10 mouse cellular contexts compared by ENCODE assay signal in the genomic region with DNA sequence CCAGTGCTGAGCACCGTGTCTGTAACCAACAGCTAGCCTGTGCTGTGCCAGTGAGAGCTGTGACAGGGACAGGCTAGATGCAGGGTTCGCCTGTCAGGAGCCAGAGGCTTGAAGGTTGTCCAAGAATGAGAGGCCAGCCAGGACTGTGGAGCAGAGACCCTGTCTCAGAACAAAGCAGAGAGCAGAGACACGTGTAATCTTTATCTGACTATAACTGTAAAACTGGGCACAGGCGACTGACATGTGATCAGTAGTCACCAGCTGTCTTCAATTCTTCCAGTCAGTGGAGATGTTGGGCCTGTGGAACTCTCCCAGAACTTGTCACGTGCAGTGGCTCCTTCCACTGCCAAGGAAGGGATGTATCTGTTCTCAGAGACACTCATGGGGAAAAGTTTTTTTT. TPM values are rescaled to one million over a fixed set of nuclear protein-coding genes. Genes with fewer than 3 reads are reported as not detected.
DNase-seq lines count a peak whose midpoint lies in the region; ATAC-seq and TF ChIP-seq lines count a peak whose summit lies in the region.
"Had no signal": no experiment of that assay in that cellular context is flagged by ENCODE, and none has a peak within 500 bp of the region (broad histone marks: within the 10 kb centered on the region; RNA-seq: fewer than 3 reads in every experiment).

No protein-coding gene starts in this region.

- H3K36me3 ChIP-seq in forebrain, embryonic 15.5 days, result peaks cover 75% of the 10 kb centered on the region
- peaks cover 86% of the 10 kb centered on the region for H3K36me3 ChIP-seq in forebrain, embryonic 13.5 days (ENCODE audit: poor library complexity, severe bottlenecking)
- peaks cover 23% of the 10 kb centered on the region for H3K36me3 ChIP-seq in midbrain, embryonic 11.5 days (ENCODE audit: control insufficient read depth, insufficient read depth, low read length)

- no peaks in the 10 kb centered on the region for H3K27me3 ChIP-seq in forebrain, embryonic 15.5 days
- H3K27me3 ChIP-seq in forebrain, embryonic 13.5 days, result no peaks in the 10 kb centered on the region
- H3K27me3 ChIP-seq in midbrain, embryonic 11.5 days (ENCODE audit: control insufficient read depth, insufficient read depth, low read length), result no peaks in the 10 kb centered on the region
- H3K27me3 ChIP-seq: CH12.LX; liver, embryonic 13.5 days had no signal

- 0 out of 2 replicates have a peak, but pooled peaks have one; percentile 16 for ATAC-seq in forebrain, embryonic 15.5 days (replicated peaks)
- ATAC-seq in forebrain, embryonic 13.5 days, result no peak
- ATAC-seq in inflammation-experienced regulatory T-cells, adult 6 months, result no peak
- ATAC-seq in midbrain, embryonic 11.5 days (ENCODE audit: low FRiP score), result no peak

- DNase-seq in layer of hippocampus, adult 18-20 months (ENCODE audit: low spot score in 2 of 2), result peak; percentile 58 to 64
- DNase-seq in layer of hippocampus, postnatal 25 days (ENCODE audit: extremely low spot score in 1 of 2, low spot score in 1 of 2), result no peak
- DNase-seq in layer of hippocampus, adult 2 months (ENCODE audit: low spot score in 2 of 2), result peak; percentile 55 to 72
- DNase-seq in right cerebral cortex, postnatal 36 days (ENCODE audit: low spot score in 2 of 2), result peak; percentile 68 to 69
- DNase-seq in midbrain, embryonic 11.5 days (ENCODE audit: low spot score, missing footprints), result no peak
- DNase-seq: liver, embryonic 13.5 days had no signal

- peaks cover 3% of the 10 kb centered on the region for H3K4me1 ChIP-seq in forebrain, embryonic 15.5 days
- no peaks in the 10 kb centered on the region for H3K4me1 ChIP-seq in forebrain, embryonic 13.5 days
- no peaks in the 10 kb centered on the region for H3K4me1 ChIP-seq in midbrain, embryonic 11.5 days (ENCODE audit: control insufficient read depth, insufficient read depth, low read length)

- H3K27ac ChIP-seq in forebrain, embryonic 15.5 days (replicated peaks), result peak overlapping the region; percentile 24; the same call in 1 of the 2 replicates
- H3K27ac ChIP-seq in forebrain, embryonic 13.5 days, result no peak overlapping the region
- H3K27ac ChIP-seq in layer of hippocampus, adult 2 months, result peak overlapping the region; percentile 68
- no peak overlapping the region for H3K27ac ChIP-seq in midbrain, embryonic 11.5 days (ENCODE audit: low read depth, low read length)
- H3K27ac ChIP-seq: liver, embryonic 13.5 days had no signal

- no peaks in the 10 kb centered on the region; the same call in 1 of the 2 replicates for H3K9me3 ChIP-seq in forebrain, embryonic 15.5 days
- no peaks in the 10 kb centered on the region for H3K9me3 ChIP-seq in forebrain, embryonic 13.5 days (replicated peaks)
- H3K9me3 ChIP-seq in midbrain, embryonic 11.5 days (ENCODE audit: control insufficient read depth, low read length), result no peaks in the 10 kb centered on the region; the same call in 1 of the 2 replicates
- H3K9me3 ChIP-seq: liver, embryonic 13.5 days had no signal

- H3K9ac ChIP-seq in forebrain, embryonic 15.5 days (replicated peaks), result no peak overlapping the region
- no peak overlapping the region for H3K9ac ChIP-seq in forebrain, embryonic 13.5 days
- no peak overlapping the region for H3K9ac ChIP-seq in midbrain, embryonic 11.5 days (ENCODE audit: low read length)
- H3K9ac ChIP-seq: liver, embryonic 13.5 days had no signal

- WGBS in forebrain, embryonic 15.5 days, result 81% methylated on average over 5 of the region's 5 CpGs
- 89% methylated on average over 5 of the region's 5 CpGs for WGBS in forebrain, embryonic 13.5 days
- WGBS in midbrain, embryonic 11.5 days, result 83% methylated on average over 5 of the region's 5 CpGs

- no peak for TF ChIP-seq CTCF in layer of hippocampus, adult 2 months (conservative IDR thresholded peaks at IDR 0.05)

- H3K4me3 ChIP-seq in forebrain, embryonic 15.5 days, result no peak overlapping the region
- no peak overlapping the region for H3K4me3 ChIP-seq in forebrain, embryonic 13.5 days
- H3K4me3 ChIP-seq in layer of hippocampus, adult 2 months, result no peak overlapping the region
- H3K4me3 ChIP-seq in midbrain, embryonic 11.5 days (ENCODE audit: low read depth, low read length), result no peak overlapping the region
- H3K4me3 ChIP-seq: liver, embryonic 13.5 days had no signal

- H3K4me2 ChIP-seq in forebrain, embryonic 15.5 days (replicated peaks), result no peak overlapping the region
- H3K4me2 ChIP-seq in forebrain, embryonic 13.5 days, result no peak overlapping the region
- H3K4me2 ChIP-seq in midbrain, embryonic 11.5 days, result no peak overlapping the region
- H3K4me2 ChIP-seq: liver, embryonic 13.5 days had no signal

RNA-seq across cellular contexts. Expression of a gene that starts 11.1 kb away (rescaled TPM):
- polyA plus RNA-seq in forebrain, embryonic 15.5 days (2015; fragmentation: Nextera tagmentation; extraction: Ambion mirVana), result 165 and 193 TPM in 2 replicates
- polyA plus RNA-seq in forebrain, embryonic 13.5 days (2015; fragmentation: Nextera tagmentation; extraction: Ambion mirVana), result 152 and 167 TPM in 2 replicates
- total RNA-seq in layer of hippocampus, adult 18-20 months (2021), result 100 to 1,000 TPM; 255 to 271 TPM
- 100 to 1,000 TPM; 285 to 290 TPM for total RNA-seq in layer of hippocampus, postnatal 25 days (2021)
- 100 to 1,000 TPM; 261 to 275 TPM for total RNA-seq in layer of hippocampus, adult 2 months (2021)
- 100 to 1,000 TPM; 331 to 710 (median 523) TPM for polyA plus RNA-seq in inflammation-experienced regulatory T-cells, adult 6 months (2017; shearing (Covaris generic))
- polyA plus RNA-seq in midbrain, embryonic 11.5 days (2014; fragmentation: Nextera tagmentation; extraction: Ambion mirVana), result 61.7 and 65.3 TPM in 2 replicates

RNA-seq across cellular contexts. Expression of a gene that starts 18.7 kb away (rescaled TPM):
- polyA plus RNA-seq in forebrain, embryonic 15.5 days (2015; fragmentation: Nextera tagmentation; extraction: Ambion mirVana), result 53.3 and 54.2 TPM in 2 replicates
- 50.3 and 53.3 TPM in 2 replicates for polyA plus RNA-seq in forebrain, embryonic 13.5 days (2015; fragmentation: Nextera tagmentation; extraction: Ambion mirVana)
- 10 to 100 TPM; 30.6 to 34.9 TPM for total RNA-seq in layer of hippocampus, adult 18-20 months (2021)
- total RNA-seq in layer of hippocampus, postnatal 25 days (2021), result 10 to 100 TPM; 27.6 to 28.1 TPM
- 10 to 100 TPM; 32.9 to 33.2 TPM for total RNA-seq in layer of hippocampus, adult 2 months (2021)
- 10 to 100 TPM; 12.5 to 18.2 (median 16.3) TPM for polyA plus RNA-seq in inflammation-experienced regulatory T-cells, adult 6 months (2017; shearing (Covaris generic))
- polyA plus RNA-seq in midbrain, embryonic 11.5 days (2014; fragmentation: Nextera tagmentation; extraction: Ambion mirVana), result 30.5 and 32.0 TPM in 2 replicates

RNA-seq across cellular contexts. Expression of a gene that starts 30.6 kb away (rescaled TPM):
- 133 and 135 TPM in 2 replicates for polyA plus RNA-seq in forebrain, embryonic 15.5 days (2015; fragmentation: Nextera tagmentation; extraction: Ambion mirVana)
- polyA plus RNA-seq in forebrain, embryonic 13.5 days (2015; fragmentation: Nextera tagmentation; extraction: Ambion mirVana), result 117 and 123 TPM in 2 replicates
- 10 to 100 TPM; 74.6 to 84.3 TPM for total RNA-seq in layer of hippocampus, adult 18-20 months (2021)
- 10 to 100 TPM; 73.8 to 78.8 TPM for total RNA-seq in layer of hippocampus, postnatal 25 days (2021)
- total RNA-seq in layer of hippocampus, adult 2 months (2021), result 10 to 100 TPM; 74.2 to 78.0 TPM
- polyA plus RNA-seq in inflammation-experienced regulatory T-cells, adult 6 months (2017; shearing (Covaris generic)), result 1 to 10 TPM; 7.3 to 9.4 (median 7.9) TPM
- polyA plus RNA-seq in midbrain, embryonic 11.5 days (2014; fragmentation: Nextera tagmentation; extraction: Ambion mirVana), result 113 and 116 TPM in 2 replicates

RNA-seq across cellular contexts. Expression of a gene that starts 31.1 kb away (rescaled TPM):
- 47.7 and 52.4 TPM in 2 replicates for polyA plus RNA-seq in forebrain, embryonic 15.5 days (2015; fragmentation: Nextera tagmentation; extraction: Ambion mirVana)
- 56.9 and 58.7 TPM in 2 replicates for polyA plus RNA-seq in forebrain, embryonic 13.5 days (2015; fragmentation: Nextera tagmentation; extraction: Ambion mirVana)
- 10 to 100 TPM; 26.1 to 30.9 TPM for total RNA-seq in layer of hippocampus, adult 18-20 months (2021)
- 10 to 100 TPM; 26.4 to 28.2 TPM for total RNA-seq in layer of hippocampus, postnatal 25 days (2021)
- 10 to 100 TPM; 30.0 to 32.3 TPM for total RNA-seq in layer of hippocampus, adult 2 months (2021)
- 10 to 100 TPM; 42.4 to 69.7 (median 60.2) TPM for polyA plus RNA-seq in inflammation-experienced regulatory T-cells, adult 6 months (2017; shearing (Covaris generic))
- 61.2 and 64.9 TPM in 2 replicates for polyA plus RNA-seq in midbrain, embryonic 11.5 days (2014; fragmentation: Nextera tagmentation; extraction: Ambion mirVana)

RNA-seq across cellular contexts. Expression of a gene that starts 48.6 kb away (rescaled TPM):
- polyA plus RNA-seq in forebrain, embryonic 15.5 days (2015; fragmentation: Nextera tagmentation; extraction: Ambion mirVana), result 252 and 266 TPM in 2 replicates
- 228 and 236 TPM in 2 replicates for polyA plus RNA-seq in forebrain, embryonic 13.5 days (2015; fragmentation: Nextera tagmentation; extraction: Ambion mirVana)
- 100 to 1,000 TPM; 163 to 183 TPM for total RNA-seq in layer of hippocampus, adult 18-20 months (2021)
- 100 to 1,000 TPM; 206 to 217 TPM for total RNA-seq in layer of hippocampus, postnatal 25 days (2021)
- 100 to 1,000 TPM; 173 to 186 TPM for total RNA-seq in layer of hippocampus, adult 2 months (2021)
- polyA plus RNA-seq in inflammation-experienced regulatory T-cells, adult 6 months (2017; shearing (Covaris generic)), result 100 to 1,000 TPM; 206 to 295 (median 210) TPM
- 211 and 215 TPM in 2 replicates for polyA plus RNA-seq in midbrain, embryonic 11.5 days (2014; fragmentation: Nextera tagmentation; extraction: Ambion mirVana)

Comparison
In these comparisons a context has a peak if more than half of its experiments do, and no peak if none do; other contexts are left out.
1. H3K27ac ChIP-seq: peak in forebrain, embryonic 15.5 days (single experiment) and layer of hippocampus, adult 2 months (single experiment); none in forebrain, embryonic 13.5 days (single experiment) and midbrain, embryonic 11.5 days (single experiment).
2. DNase-seq: peak in layer of hippocampus, adult 18-20 months (2 of 2), layer of hippocampus, adult 2 months (2 of 2) and right cerebral cortex, postnatal 36 days (2 of 2); none in layer of hippocampus, postnatal 25 days (0 of 2) and midbrain, embryonic 11.5 days (single experiment).
3. RNA of a gene that starts 30.6 kb away (polyA plus RNA-seq): 133 to 135 TPM in forebrain, embryonic 15.5 days, 117 to 123 TPM in forebrain, embryonic 13.5 days and 113 to 116 TPM in midbrain, embryonic 11.5 days; 7.3 to 9.4 TPM in inflammation-experienced regulatory T-cells, adult 6 months; every median in the first group is over 10 times any median in the second.